Mouse (Mus musculus): ENCODE measurements around the gene E2f8.

DNA sequence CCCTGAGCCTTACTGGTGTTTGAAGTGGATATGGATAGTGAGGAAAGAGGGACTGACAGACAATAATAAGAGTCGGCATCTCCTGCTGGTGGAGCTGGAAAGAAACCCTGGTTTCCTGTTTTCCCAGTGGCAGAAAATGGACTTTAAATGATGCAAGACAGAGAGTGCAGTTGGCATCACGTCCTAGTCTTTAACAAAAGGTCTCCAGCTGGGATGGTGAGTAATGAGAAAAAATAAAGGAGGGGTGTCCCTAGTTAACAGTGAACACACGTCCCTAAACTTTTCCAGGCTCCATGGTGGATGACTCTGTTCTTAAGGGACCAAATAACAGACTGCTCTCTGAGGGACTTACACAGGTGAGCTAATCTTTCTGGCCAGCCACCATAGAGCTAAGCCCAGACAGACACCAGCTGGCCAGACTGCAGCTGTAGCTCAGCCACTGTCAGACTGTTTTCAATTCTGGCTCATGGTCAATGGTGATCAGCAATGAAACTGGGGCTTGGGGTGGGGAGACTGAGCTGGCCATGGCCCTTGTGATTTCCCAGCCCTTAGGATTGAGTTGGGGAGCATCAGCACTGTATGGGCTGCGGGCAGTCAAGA is 46.9 kb downstream of the E2f8 start:
- TF ChIP-seq ZC3H11A (IDR thresholded peaks at IDR 0.05; ENCODE audit: low read depth, low read length), result no peak
- no peak for TF ChIP-seq CTCF (IDR thresholded peaks at IDR 0.05 in 2 of 3, conservative IDR thresholded peaks at IDR 0.05 in 1 of 3; ENCODE audit: control insufficient read depth in 1 of 3, insufficient read depth in 1 of 3, low read depth in 2 of 3, low read length in 3 of 3, poor library complexity in 1 of 3, severe bottlenecking in 1 of 3)

Data from MEL (cell line).